Mouse (Mus musculus) E14TG2a.4 (cell line): Measurements from ENCODE around the gene Gm3854.

Experiments used
- CTCF ChIP-seq: conservative IDR thresholded peaks from 2 replicates; pipeline ENCODE4 v1.5.1; 2014; ENCODE audit warnings: low read length
- NANOG ChIP-seq: IDR thresholded peaks from 2 replicates; pipeline ENCODE4 v1.6.1; 2014; ENCODE audit warnings: borderline replicate concordance, low read length, mixed read lengths

GRCm38 (mm10) chr7:6388971-6389370 lies 45.4 kb downstream of the Gm3854 start:
- TF ChIP-seq CTCF = no peak
- TF ChIP-seq NANOG = no peak
